Mouse (Mus musculus): Measurements from ENCODE around the gene Abhd8.

Abhd8 gene

DNA sequence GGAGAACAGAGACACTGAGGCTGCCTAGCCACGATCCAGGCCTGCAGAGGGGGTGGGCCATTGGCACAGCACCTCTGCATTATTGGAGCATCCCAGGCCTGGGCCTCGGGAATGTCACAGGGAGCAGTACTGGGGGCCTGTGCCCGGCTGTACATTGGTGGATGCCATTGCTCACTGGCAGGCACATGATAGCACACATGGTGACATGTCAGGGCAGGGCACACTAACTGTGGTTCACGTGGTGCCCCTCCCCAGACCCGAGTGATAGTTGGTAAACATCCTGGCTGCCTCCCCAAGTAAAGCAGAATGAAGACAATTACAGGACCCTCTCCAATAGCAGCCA, 7.4 kb upstream of the Abhd8 start:
- TF ChIP-seq GATA4 (IDR thresholded peaks at IDR 0.05; ENCODE audit: insufficient replicate concordance, low read length), result no peak

DNA sequence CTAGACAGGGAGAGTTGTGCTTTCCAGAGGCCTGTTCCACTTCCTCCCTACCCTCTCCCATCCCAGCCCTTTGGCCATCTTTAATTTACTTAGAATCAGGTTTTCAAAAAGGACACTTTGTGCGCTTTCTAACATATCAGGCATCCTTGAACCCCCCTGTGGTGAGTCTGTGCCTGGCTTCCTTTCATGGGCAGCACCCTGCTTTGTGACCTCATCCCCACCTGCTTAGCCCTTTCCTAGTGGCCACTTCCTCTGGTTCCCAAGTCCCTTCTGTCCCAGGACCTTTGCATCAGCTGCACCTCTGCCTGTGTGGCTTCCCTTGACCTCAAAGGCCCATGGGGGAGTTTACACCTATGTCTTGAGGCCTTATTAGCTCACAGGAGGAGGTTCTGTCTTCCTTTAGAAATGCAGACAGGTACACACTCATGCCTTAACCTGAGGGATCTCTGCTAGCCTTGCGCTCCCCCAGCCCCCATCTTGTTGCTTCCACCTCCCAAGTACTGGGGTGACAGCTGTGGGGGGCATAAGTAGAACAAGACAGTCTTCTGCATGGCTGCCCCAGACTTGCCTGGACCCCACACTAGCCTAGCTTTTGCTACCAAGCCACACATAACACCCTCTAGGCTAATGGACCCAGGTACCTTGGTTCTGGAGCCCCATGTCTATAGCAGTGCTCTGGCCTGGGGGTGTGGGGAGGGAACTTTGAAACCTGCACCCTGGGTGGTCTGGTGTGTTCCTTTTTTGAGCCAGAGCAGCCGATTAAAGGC, 6.9 kb upstream of the Abhd8 start:
- no peak for TF ChIP-seq GATA4 (IDR thresholded peaks at IDR 0.05; ENCODE audit: insufficient replicate concordance, low read length)

DNA sequence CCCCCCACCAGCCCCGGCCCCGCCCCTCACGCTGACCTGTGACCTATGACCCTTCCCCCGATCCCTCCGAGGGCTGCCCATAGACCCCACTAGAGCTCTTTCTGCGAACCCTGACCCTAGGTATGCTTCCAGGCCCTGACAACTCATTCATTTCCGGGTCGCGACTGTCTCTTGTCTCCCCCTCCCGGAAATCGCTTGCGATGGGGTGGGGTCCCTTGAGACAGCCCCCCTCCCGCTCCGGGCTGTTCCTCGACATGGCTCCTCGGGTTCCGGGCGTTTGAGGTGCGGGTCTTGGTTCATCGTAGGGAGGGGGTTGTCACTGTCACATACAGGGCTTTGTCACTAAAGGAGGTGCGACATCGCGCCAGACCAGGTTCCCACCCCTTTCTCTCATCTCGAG, 6.0 kb upstream of the Abhd8 start:
- no peak for TF ChIP-seq GATA4 (IDR thresholded peaks at IDR 0.05; ENCODE audit: insufficient replicate concordance, low read length)

DNA sequence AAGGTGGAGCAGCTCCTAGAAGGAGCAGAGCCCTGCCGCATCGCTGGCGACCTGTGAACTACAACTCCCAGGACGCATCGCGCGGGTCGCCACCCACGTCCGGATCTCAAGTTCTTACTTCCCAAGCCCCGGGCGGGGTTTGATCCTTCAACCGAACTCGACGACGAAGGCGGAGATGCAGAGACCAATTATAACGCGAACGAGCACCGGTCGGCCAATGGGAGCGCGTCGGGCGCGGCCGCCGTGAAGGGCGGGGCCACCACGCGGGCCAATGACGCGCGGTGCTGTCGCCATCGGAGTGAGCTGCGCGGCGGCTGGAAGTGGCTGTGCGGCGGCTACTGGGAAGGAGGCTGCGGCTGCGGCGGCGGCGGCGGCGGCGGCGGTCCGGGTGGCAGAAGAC, 5.5 kb upstream of the Abhd8 start, which contains the start of gene Dda1:
Gene Dda1 (plus strand): TSS at position 284 of the 400 bp plus-strand sequence.
- no peak for TF ChIP-seq GATA4 (IDR thresholded peaks at IDR 0.05; ENCODE audit: insufficient replicate concordance, low read length)

DNA sequence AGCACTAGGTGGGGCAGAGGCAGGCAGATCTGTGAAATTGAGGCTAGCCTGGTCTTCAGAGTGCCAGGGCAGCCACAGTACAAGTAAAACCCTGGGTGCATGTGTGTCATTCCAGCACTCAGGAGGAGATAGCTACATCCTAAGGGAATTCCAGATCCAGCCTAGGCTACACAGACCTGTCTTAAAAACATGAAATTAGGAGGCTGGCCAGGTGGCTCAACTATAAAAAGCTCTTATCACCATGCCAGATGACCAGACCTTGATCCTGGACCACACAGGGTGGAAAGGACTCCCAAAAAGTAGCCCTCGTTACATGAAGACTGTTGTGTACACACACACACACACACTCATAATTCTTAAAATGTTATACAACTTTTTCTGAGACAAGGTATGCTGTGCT, 4.5 kb upstream of the Abhd8 start:
- TF ChIP-seq GATA4 (IDR thresholded peaks at IDR 0.05; ENCODE audit: insufficient replicate concordance, low read length), result no peak

DNA sequence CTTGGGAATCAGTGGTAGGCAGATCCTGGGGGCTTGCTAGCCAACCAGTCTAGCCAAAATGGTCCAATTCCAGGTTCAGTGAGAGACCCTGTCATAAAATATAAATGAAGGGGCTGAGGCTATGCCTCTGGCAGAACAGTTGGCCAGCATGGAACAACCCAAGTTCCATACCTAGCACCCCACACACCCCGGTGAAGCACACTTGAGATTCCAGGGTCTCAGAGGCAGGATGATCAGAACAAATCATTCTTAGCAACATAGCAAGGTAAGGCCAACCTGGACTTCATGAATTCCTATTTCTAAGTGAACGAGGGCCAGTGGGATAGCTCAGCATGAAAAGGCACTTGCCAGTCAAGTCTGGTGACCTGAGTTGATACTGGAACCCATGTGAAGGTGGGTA, 3.7 kb upstream of the Abhd8 start:
- no peak for TF ChIP-seq GATA4 (IDR thresholded peaks at IDR 0.05; ENCODE audit: insufficient replicate concordance, low read length)

DNA sequence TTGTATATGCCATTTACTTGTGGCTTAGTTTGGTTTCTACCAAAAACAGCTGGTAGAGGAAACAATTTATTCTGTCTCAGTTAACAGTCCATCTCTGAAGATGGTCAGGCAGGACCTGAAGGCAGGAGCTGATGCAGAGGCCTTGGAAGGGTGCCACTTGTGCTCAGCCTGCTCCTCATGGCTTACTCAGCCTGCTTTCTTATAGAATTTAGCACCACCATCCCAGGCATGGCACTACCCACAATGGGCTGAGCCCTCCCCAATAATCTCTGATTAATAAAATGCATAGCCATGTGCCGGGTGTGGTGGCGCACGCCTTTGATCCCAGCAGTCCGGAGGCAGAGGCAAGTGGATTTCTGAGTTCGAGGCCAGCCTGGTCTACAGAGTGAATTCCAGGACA, 2.7 kb upstream of the Abhd8 start:
- no peak for TF ChIP-seq GATA4 (IDR thresholded peaks at IDR 0.05; ENCODE audit: insufficient replicate concordance, low read length)

DNA sequence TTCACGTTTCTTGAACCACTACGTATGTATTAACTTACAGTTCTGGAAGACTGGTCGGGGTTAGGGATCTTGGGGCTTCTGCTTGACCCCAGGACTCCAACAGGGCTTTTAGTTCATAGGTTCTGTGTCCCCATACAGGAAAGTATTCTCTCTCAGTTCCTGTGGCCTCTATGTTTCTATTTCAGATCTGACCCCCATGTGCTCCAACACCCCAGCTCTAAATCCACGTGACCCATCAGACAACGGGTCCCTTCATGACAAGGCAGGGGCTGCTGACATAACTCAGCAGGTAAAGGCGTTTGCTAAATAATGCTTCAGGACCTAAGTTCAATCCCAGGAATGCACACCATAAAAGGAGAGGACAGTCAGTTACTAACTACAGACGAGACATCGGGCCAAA, 2.3 kb upstream of the Abhd8 start:
- no peak for TF ChIP-seq GATA4 (IDR thresholded peaks at IDR 0.05; ENCODE audit: insufficient replicate concordance, low read length)

DNA sequence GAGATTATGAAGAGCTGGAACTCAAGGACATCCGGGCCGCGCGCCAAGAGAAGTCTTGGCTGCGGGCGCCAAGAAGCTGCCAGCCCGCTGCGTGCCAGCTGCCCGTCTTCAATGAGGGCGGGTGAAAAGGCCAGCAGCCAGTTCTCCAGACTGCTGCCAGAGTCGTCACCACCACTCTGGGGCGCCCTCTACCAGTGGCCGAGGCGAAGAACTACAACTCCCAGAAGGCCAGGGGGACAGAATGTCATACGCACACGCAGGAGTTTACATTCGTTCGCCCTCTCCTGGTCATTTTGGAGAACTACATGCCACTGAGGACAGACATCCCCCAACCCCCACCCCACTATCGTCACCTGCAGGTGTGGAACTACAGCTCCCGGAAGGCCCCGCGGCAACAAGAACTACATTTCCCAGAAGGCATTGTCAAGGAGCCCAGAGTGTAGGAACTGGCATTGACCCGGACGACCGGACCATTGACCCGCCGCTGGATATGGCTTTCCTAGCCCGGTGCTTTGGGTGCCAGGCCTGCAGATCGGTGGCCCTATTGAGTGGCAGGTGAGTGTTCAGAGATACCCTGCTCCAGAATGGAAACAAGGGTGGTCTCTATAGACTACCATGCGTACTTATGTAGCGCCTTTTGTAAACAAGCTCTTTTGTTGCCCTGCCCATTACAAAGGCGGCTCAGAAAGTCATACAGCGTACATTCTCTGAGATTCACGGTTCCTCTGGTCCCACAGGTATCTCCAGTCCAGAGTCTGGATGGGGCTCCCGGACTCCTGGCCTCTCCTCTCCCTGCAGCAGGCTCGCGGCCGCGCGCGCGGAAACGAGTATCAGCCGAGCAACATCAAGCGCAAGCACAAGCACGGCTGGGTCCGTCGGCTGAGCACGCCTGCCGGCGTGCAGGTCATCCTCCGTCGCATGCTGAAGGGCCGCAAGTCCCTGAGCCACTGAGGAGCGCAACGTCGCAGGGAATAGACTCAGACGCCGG, 1.4 kb upstream of the Abhd8 start, which contains the start of gene Mrpl34:
Gene Mrpl34 (plus strand): TSS at position 447 of the 988 bp plus-strand sequence.
- TF ChIP-seq GATA4 (IDR thresholded peaks at IDR 0.05; ENCODE audit: insufficient replicate concordance, low read length), result peak; percentile 43; the same call in 1 of the 2 replicates

DNA sequence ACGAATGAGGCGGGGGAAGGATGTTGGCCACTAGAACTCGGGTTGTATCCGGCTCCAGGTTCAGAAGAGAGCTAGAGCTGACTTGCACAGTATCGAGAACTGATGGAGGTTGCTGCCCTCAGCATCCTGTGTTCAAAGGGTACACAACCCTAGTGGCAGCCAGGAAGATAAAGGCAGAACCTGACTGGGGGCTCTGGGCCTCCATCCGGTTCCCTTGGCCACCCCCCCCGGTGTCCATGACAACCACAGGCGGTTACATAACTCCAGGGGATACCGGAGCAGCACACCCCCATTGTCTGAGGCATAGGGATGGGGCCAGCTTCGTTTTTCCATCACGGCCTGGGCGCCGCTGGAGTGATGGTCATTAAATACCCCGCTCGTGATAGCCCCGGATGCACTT, 669 bp downstream of the Abhd8 start:
- no peak for TF ChIP-seq GATA4 (IDR thresholded peaks at IDR 0.05; ENCODE audit: insufficient replicate concordance, low read length)

DNA sequence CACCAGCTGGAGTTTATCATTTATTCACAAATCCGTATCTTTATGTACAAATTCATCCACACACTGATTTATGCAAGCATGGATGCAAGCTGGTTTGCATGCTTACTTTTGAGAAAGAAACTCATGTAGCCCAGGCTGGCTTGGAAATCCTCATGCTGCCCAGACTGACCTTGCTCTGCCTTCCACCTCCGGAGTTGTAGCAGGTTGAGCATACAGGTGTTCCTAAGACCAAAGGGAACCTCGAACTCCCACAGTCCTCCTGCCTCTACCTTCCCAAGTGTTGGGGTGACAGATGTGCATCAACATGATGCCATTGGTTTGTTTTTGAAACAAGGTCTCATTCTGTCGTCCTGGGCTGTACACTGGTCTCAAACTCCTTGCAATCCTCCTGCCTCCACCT, 1.3 kb downstream of the Abhd8 start:
- TF ChIP-seq GATA4 (IDR thresholded peaks at IDR 0.05; ENCODE audit: insufficient replicate concordance, low read length), result no peak

DNA sequence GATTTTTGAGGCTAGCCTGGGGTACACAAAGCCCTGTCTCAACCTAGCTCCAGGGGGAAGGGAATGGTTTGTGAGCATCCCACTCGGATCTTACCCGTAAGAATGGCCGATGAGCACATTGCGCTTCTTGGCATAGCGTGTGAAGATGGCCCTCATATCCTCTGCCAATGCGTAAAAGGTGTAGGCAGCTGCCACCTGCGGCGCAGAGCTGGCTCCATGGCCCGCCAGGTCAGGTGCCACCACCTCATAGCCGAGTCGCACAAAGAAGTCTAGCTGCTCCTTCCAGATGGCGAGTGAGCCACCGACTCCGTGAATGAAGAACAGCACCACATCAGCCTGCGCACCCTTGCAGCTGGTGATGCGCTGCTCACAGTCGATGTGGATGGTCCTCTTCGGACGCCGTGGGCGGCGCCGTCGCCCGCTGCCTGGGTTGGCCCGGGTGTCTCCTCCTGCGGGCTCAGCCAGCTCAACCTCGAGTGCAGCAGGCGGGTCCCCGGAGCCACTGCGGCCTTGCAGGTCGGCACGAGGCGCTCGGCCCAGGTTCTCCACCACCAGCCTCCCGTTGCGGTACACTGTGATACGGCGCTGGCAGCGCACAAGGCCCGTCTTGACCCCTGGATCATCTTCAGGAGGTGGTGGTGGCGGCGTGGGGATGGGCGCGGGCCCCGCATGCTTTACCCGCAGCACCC, 2.2 kb downstream of the Abhd8 start:
- no peak for TF ChIP-seq GATA4 (IDR thresholded peaks at IDR 0.05; ENCODE audit: insufficient replicate concordance, low read length)

DNA sequence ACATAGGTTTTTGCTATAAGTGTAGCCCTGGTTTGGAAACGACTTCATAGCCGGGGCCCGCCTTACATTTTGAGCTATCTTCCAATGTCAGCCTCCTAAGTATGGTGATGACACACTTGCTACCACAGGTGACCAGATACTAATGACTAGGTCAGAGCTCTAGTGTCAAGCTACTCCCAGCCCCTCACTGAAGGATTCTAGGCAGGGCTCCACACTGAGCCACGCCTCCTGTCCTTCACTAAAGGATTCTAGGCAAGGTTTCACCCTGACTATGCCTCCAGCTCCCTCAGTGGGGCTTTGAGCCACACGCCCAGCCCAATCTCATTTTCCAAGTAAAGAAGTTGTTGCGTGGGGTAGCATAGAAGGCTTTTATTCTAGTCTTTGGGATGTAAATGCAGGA, 2.7 kb downstream of the Abhd8 start:
- no peak for TF ChIP-seq GATA4 (IDR thresholded peaks at IDR 0.05; ENCODE audit: insufficient replicate concordance, low read length)

DNA sequence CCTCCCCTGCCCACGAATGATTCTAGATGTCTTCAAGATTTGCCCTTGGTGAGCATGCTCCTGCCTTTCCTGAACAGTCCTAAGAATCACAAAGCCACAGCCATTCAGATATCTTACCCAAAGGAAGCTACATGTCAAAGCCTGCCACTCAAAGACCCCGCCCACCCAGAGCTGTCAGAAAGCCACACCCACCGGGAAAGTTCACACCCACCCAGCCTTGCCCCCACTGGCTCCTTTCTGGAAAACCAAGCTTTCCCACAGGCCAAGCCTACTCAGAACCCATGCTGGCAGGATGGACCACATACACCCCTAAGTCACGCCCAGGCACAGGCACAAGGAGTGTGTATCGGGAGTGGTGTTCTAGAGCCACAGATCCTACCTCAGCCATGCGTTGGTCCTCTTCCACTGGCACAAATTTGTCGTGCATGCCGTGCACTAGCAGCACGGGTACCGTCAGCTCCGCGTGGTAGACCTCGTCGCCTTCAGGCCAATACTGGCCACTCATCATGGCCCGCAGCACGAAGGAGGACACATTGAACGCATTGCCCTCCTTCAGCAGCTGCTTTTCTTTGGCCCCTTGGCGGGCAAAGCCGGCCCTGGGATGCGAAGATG, 5.7 kb downstream of the Abhd8 start:
- no peak for TF ChIP-seq GATA4 (IDR thresholded peaks at IDR 0.05; ENCODE audit: insufficient replicate concordance, low read length)

DNA sequence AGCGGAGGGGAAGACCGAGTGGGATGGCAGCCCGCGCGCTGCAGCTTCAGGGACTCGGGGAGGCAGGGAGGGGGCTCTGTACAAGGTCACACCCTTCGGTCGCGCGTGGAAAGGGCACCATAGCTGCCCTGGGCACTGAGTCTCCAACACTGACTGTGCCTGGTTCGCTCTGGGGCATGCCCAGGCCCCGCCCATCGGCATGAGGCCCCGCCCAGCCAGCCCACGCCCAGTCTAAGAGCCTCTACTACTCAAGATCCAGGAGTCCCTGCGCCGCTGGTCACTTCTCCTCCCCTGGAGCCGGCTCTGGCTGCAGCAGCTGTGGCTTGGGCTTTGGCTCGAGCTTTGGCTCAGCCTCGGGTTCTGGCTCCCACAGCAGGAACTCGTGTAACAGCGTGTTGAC, 6.5 kb downstream of the Abhd8 start:
- TF ChIP-seq GATA4 (IDR thresholded peaks at IDR 0.05; ENCODE audit: insufficient replicate concordance, low read length), result no peak
